Mouse (Mus musculus) adrenal gland, postnatal 36 days (tissue): ENCODE results near the gene Slc4a5. TPM values are rescaled to one million over a fixed set of nuclear protein-coding genes. Genes with fewer than 3 reads are reported as not detected.

Experiments used
- DNase-seq, 2 experiments: peaks; one replicate each; pipeline ENCODE4 v3.0.0; 2021; ENCODE audit warnings: mixed read lengths in 1 of 2
- total RNA-seq, 2 experiments: library from RNA; stranded (reverse); gene quantifications; 2 replicates each; pipeline ENCODE4 v1.2.3; 2021

Slc4a5 gene
- total RNA-seq, 2 experiments from 2014 or later: 0.07 to 0.17 TPM

DNA sequence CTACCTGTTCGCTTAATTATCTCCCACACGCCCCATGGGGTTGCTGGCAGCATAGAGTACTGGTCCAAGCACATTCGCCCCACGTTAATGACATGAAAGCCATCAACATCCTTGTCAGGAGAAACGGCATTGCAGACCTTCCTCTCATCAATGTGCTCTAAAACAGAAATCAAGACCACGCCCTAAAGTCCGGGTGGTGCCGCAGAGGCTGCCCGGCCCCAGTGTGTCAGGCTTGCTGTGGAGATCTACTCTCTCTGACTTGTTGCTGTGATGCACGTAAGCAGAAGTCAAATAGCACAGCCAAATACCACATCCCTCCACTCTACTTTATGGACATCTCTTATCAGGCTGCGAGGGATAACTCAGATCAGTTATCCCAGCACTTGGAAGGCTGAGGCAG lies 91.6 kb downstream of the Slc4a5 start:
- no peak for DNase-seq

- DNase-seq: no peak
Observed at GRCm38 (mm10) chr6:83312021-83312420, 92.4 kb downstream of the Slc4a5 start.

GRCm38 (mm10) chr6:83312514-83312913 lies 92.9 kb downstream of the Slc4a5 start:
- peak; percentile 47 to 57 for DNase-seq

GRCm38 (mm10) chr6:83315293-83315692 lies 95.7 kb downstream of the Slc4a5 start:
- no peak for DNase-seq

- DNase-seq: no peak
Observed at GRCm38 (mm10) chr6:83316022-83316421, 96.4 kb downstream of the Slc4a5 start.

DNA sequence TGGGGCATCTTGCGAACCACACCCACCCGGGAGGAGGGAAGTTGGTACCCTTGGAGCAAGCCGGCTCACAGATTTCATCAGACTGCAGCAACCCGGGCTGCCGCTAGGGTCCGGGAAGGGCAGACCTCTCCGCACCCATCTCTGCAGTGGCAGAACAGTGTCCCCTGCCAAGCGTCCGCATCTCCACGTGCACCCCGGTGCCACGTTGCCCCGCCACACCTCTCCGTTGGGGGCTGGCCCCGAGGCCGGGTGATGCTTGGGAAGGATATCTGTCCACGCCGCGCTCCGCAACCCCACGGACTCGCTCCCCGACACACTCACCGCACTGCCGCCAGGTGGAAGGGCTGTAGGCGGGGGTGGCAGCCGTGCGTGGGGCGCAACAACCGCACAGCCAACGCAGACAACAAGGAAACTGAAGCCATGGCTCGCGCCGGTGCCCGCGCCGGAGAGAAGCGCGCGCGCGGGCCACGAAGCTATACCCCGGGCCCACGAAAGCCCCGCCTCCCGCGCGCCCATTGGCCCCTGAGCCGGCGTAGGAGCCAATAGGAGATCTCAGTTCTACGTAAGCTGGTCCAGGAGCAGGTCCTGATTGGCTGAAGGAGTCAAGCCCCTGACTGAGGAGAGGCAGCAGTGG lies 97.6 kb downstream of the Slc4a5 start:
- DNase-seq: peak; percentile 96 to 97

- DNase-seq: no peak
Observed at GRCm38 (mm10) chr6:83321927-83322326, 102.3 kb downstream of the Slc4a5 start.

DNA sequence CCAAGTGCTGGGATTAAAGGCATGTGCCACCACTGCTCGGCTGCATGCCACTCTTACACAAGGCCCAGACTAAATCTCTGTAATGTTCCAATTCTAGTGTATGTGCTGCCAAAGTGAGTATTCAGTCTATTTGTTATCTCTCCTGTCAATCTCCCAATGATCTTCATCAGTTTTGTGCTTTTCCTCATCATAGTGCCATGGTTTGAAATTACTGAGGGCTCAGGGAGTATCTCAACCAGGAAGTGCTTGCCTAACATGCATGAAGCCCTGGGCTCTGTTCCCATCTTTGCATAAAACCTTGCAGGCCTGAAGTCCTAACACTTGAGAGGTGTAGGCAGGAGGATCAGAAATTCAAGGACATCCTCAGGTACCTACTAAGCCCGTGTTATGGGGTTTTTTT lies 103.2 kb downstream of the Slc4a5 start:
- no peak for DNase-seq

DNA sequence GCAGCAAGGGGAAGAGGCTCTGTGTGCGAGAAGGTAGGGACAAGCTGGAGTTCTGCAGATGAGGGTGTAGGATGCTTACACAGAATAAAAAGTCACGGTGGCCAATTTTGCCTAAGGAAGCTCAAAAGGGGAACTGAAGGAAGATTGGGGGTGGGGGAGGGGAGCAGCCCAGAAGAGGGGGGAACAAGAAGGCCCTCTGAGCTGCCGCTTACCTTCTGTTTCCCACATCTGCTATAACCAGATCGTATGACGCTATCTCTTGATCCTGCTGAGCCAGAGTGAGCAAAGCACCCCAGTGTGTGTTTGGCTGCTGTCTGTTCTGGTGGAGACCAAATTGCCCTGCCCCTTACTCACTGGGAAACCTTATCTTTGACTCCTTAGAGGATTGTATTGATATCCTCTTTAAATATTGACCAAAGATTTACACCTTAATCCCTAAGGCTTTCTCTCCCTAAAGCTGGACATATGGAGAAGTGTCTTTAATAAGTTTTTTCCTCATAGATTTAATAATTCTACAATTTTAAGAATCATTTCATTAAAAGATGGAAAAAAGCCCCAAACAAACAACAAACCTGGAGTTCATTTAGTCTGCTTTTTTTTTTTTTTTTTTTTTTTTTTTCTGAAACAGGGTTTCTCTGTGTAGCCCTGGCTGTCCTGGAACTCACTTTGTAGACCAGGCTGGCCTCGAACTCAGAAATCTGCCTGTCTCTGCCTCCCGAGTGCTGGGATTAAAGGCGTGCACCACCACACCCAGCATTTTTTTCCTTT lies 104.2 kb downstream of the Slc4a5 start:
- DNase-seq: no peak

DNA sequence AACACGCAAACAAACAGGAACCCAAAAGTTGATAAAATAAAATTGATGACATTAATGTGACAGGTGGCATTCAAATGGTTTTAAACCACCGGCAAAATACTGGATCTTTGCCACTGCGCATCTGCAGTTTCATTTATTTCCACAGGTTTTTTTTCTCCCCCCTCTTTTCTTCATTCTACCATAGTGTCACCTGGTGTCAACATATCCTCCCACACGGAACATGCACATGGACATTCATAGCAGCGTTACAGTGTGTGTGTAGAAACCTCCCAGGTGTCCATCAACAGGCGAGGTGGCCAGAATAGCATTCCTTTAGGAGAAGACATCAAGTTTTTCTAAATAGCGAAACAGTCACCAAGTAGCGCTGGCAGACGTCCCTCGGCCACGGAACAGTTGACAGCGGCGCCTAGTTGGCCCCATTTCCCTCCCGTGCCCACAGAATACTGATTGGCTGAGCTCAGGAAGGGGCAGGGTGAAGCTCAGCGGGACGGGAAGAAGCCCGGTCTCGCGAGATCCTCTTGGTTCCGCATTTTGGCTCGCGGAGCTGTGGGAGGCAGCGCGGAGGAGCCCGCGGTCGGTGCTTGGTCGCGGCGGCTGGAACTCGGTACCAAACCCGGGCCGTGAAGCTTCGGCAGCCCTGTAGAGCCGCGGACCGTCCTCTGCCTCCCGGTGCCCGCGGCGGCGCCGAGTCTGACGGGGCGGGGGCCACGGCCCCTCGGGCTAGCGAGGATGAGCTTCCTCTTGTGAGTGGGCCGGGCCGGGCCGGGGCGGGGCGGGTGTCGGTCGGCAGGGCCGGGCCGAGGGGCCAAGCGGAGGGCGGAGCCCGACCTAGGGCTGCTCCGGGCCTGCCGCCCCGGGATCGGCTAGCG lies 106.1 kb downstream of the Slc4a5 start, which contains the start of the genes Mthfd2 and Mob1a:
Gene Mthfd2, minus strand, starts transcription at position 384 of the 869 bp plus-strand sequence.
Gene Mob1a, plus strand, starts transcription at position 492 of the 869 bp plus-strand sequence.
- peak; percentile 95 to 96 for DNase-seq

- no peak for DNase-seq
Observed at GRCm38 (mm10) chr6:83326394-83326736, 106.7 kb downstream of the Slc4a5 start.

GRCm38 (mm10) chr6:83326761-83327160 lies 107.1 kb downstream of the Slc4a5 start:
- DNase-seq: no peak

GRCm38 (mm10) chr6:83327591-83328190 lies 108.1 kb downstream of the Slc4a5 start:
- DNase-seq: no peak

- peak; percentile 58 to 61 for DNase-seq
Observed at GRCm38 (mm10) chr6:83341387-83341786, 121.8 kb downstream of the Slc4a5 start.

GRCm38 (mm10) chr6:83342957-83343356 lies 123.3 kb downstream of the Slc4a5 start:
- no peak for DNase-seq

DNA sequence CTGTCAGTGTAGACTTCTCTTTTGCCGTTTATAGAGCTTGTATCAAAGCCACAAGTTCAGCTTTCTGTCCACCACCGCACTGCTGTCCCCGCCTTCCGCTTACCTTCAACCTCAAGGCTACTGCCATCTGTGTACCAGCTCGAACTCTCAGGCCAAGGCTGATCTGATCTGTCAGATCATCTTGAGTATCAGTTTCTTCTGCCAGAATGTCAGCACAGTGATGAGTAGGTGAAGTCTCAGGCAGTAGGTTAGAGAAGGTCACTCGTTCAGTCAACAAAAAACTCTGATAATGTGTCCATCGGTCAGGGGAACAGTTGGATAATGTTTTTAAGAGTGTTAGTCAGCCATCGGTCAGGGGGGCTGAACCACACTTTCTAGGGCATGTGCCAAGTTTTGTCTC lies 125.7 kb downstream of the Slc4a5 start:
- peak; percentile 39 to 63 for DNase-seq

DNA sequence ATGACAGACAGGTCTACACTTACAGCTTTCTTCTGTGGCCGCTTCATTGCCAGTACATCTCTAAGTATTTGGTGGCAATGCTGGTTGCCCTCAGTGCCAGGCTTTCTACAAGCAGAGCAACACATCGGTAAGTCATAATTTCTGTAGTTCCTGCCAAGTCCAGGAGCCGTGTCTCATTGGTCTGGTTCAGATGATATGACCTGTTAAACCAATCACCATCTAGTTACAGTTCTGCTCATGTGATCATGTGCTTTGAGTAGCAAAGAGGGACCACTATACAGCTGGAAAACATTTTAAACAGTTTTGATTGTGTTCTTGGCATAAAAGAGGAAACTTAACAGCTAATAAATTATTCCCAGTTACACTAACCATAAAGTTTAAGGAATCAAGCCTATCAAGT lies 128.3 kb downstream of the Slc4a5 start:
- no peak for DNase-seq

- no peak for DNase-seq
Observed at GRCm38 (mm10) chr6:83348873-83349272, 129.2 kb downstream of the Slc4a5 start, which contains the start of gene Bola3. TSS of gene Bola3 (plus strand) at chr6:83349147.

DNA sequence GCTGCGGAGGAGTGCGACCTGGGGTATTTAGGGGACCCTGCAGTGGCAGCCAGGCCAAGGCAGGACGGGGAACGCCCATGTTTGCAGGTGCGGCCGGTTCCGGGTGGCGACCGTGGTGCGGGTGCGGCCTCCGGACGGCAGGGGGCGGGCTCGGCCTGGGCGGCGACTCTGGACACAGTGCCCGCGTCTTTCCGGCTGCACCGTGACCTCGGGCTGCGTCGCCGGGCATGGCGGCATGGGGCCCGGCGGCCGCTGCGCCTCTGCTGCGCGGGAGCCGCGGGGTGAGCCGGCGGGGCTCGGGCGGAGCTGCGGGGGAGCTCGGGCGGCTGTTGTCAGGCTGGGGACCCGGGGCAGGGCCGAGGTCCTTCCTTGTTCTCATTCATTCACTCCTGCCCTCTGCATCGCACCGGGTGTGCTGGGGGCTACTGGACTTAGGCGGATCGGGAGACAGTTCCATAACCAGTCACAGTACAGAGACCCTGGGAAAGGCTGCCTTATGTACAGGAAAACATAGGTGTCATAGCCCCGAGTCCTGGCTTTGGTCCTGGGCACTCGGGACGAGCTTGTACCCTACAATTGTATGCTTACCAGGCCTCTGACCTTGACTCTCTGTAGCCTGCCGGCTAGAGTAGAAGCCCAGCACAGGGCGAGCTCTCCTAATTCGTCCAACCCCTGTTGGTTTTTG lies 129.8 kb downstream of the Slc4a5 start:
- DNase-seq: peak; percentile 94 to 96

DNA sequence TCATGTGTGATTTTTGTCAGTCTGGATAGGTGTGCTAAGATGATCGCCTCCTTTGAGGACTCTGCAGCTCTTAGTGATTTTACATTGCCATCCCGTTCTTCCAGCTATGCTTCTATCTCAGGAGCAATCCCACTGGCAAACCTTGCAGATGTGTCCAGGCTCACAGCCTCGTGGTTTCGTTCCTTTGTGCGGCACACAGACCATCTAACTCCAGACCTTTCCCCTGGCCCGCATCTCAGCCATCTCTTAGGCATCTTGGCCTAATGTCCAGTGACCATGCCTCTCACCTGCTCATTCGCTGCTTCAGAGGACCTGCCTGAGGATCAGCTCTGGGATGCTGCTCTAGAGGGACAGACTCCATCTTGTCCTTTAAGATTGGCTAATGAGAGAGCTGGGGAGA lies 130.5 kb downstream of the Slc4a5 start:
- no peak for DNase-seq

GRCm38 (mm10) chr6:83350851-83351405 lies 131.3 kb downstream of the Slc4a5 start:
- DNase-seq: no peak
